Mouse (Mus musculus): ENCODE measurements around the gene Snx32. TPM values are rescaled to one million over a fixed set of nuclear protein-coding genes. Genes with fewer than 3 reads are reported as not detected.
"Not testable (repeated sequence)": the region's sequence is repeated elsewhere in the genome, so short reads cannot be mapped to it uniquely, and the experiment has no call there.

The Snx32 gene
- polyA plus RNA-seq, 1 experiment = 7.8 TPM

GRCm38 (mm10) chr19:5493301-5493721 is 17.0 kb downstream of the Snx32 start:
- H3K4me3 ChIP-seq = not testable (repeated sequence)
- Histone ChIP-seq H3K4me2 (ENCODE audit: low read depth) (peak overlapping the region; percentile 96), H3K36me3 (ENCODE audit: control insufficient read depth, insufficient read depth) (peaks cover 33% of the 10 kb centered on the region)

GRCm38 (mm10) chr19:5492641-5493040 is 17.7 kb downstream of the Snx32 start:
- Histone ChIP-seq H3K36me3 (ENCODE audit: control insufficient read depth, insufficient read depth) (peaks cover 33% of the 10 kb centered on the region), H3K4me2 (ENCODE audit: low read depth) (peak overlapping the region; percentile 96), H3K4me3 (peak overlapping the region; percentile 85), H3K79me2 (ENCODE audit: control insufficient read depth, insufficient read depth) (peaks cover 31% of the 10 kb centered on the region), H3ac (ENCODE audit: control insufficient read depth, insufficient read length) (no peak overlapping the region), H3K27me3 (ENCODE audit: control insufficient read depth, insufficient read depth, insufficient read length) (no peaks in the 10 kb centered on the region)
- TF ChIP-seq POLR2AphosphoS2 (IDR thresholded peaks at IDR 0.05; ENCODE audit: insufficient read length, low read depth) (no peak), MYOG (IDR thresholded peaks at IDR 0.05; ENCODE audit: control insufficient read depth in 1 of 3, insufficient read depth in 1 of 3, insufficient read length in 2 of 3, low read depth in 2 of 3) (no peak), REST (IDR thresholded peaks at IDR 0.05; ENCODE audit: insufficient read depth, insufficient read length) (no peak), USF1 (IDR thresholded peaks at IDR 0.05; ENCODE audit: low read depth) (no peak), TCF3 (IDR thresholded peaks at IDR 0.05; ENCODE audit: insufficient read length, low read depth) (no peak), POLR2A (IDR thresholded peaks at IDR 0.05; ENCODE audit: insufficient read length, low read depth) (no peak), TCF12 (IDR thresholded peaks at IDR 0.05; ENCODE audit: insufficient read depth, poor library complexity, severe bottlenecking) (no peak), E2F4 (IDR thresholded peaks at IDR 0.05; ENCODE audit: insufficient read depth) (no peak), MYOD1 (IDR thresholded peaks at IDR 0.05; ENCODE audit: control insufficient read depth in 1 of 3, insufficient read length in 2 of 3, low read depth in 2 of 3) (no peak), MAX (IDR thresholded peaks at IDR 0.05; ENCODE audit: low read depth) (no peak), CEBPB (IDR thresholded peaks at IDR 0.05; ENCODE audit: insufficient read depth, poor library complexity, severe bottlenecking) (no peak), SRF (IDR thresholded peaks at IDR 0.05; ENCODE audit: control insufficient read depth, insufficient read length, low read depth) (no peak)

More at GRCm38 (mm10) chr19:5493301-5493721, 17.0 kb downstream of the Snx32 start:
- TF ChIP-seq POLR2AphosphoS2 (IDR thresholded peaks at IDR 0.05; ENCODE audit: insufficient read length, low read depth) = peak; percentile 33
- H3ac ChIP-seq (ENCODE audit: control insufficient read depth, insufficient read length); H3K27me3 ChIP-seq (ENCODE audit: control insufficient read depth, insufficient read depth, insufficient read length): not testable (repeated sequence)
- H3K79me2 ChIP-seq (ENCODE audit: control insufficient read depth, insufficient read depth) = peaks cover 31% of the 10 kb centered on the region

- peak overlapping the region; percentile 85 for H3K4me3 ChIP-seq
- no peaks in the 10 kb centered on the region for H3K27me3 ChIP-seq (ENCODE audit: control insufficient read depth, insufficient read depth, insufficient read length)
- TF ChIP-seq POLR2A (IDR thresholded peaks at IDR 0.05; ENCODE audit: insufficient read length, low read depth) = peak; percentile 81
- peak; percentile 43 for TF ChIP-seq SRF (IDR thresholded peaks at IDR 0.05; ENCODE audit: control insufficient read depth, insufficient read length, low read depth)
- TF ChIP-seq MAX (IDR thresholded peaks at IDR 0.05; ENCODE audit: low read depth) = no peak
- peak; percentile 88 for TF ChIP-seq POLR2AphosphoS2 (IDR thresholded peaks at IDR 0.05; ENCODE audit: insufficient read length, low read depth)
- no peak for TF ChIP-seq TCF12 (IDR thresholded peaks at IDR 0.05; ENCODE audit: insufficient read depth, poor library complexity, severe bottlenecking)
- TF ChIP-seq USF1 (IDR thresholded peaks at IDR 0.05; ENCODE audit: low read depth) = peak; percentile 96
- peak in 2 of 3 experiments; percentile 28 to 66 for TF ChIP-seq MYOG (IDR thresholded peaks at IDR 0.05; ENCODE audit: control insufficient read depth in 1 of 3, insufficient read depth in 1 of 3, insufficient read length in 2 of 3, low read depth in 2 of 3)
- TF ChIP-seq MYOD1 (IDR thresholded peaks at IDR 0.05; ENCODE audit: control insufficient read depth in 1 of 3, insufficient read length in 2 of 3, low read depth in 2 of 3) = peak in 2 of 3 experiments; percentile 42 to 66
- no peak for TF ChIP-seq TCF3 (IDR thresholded peaks at IDR 0.05; ENCODE audit: insufficient read length, low read depth)
- TF ChIP-seq CEBPB (IDR thresholded peaks at IDR 0.05; ENCODE audit: insufficient read depth, poor library complexity, severe bottlenecking) = no peak
- peak overlapping the region; percentile 64 for H3ac ChIP-seq (ENCODE audit: control insufficient read depth, insufficient read length)
- H3K79me2 ChIP-seq (ENCODE audit: control insufficient read depth, insufficient read depth) = peaks cover 44% of the 10 kb centered on the region
- H3K4me2 ChIP-seq (ENCODE audit: low read depth) = peak overlapping the region; percentile 96
- peaks cover 31% of the 10 kb centered on the region for H3K36me3 ChIP-seq (ENCODE audit: control insufficient read depth, insufficient read depth)
Measured at GRCm38 (mm10) chr19:5490898-5491708, 19.2 kb downstream of the Snx32 start.

GRCm38 (mm10) chr19:5490313-5490897 is 19.9 kb downstream of the Snx32 start, which contains the start of gene Cfl1:
TSS of gene Cfl1 (plus strand) at chr19:5490455.
- Histone ChIP-seq H3K4me2 (ENCODE audit: low read depth) (peak within 1 kb of the TSS; percentile 98), H3K79me2 (ENCODE audit: control insufficient read depth, insufficient read depth) (peaks cover 46% of the 10 kb centered on the region), H3K36me3 (ENCODE audit: control insufficient read depth, insufficient read depth) (peaks cover 35% of the 10 kb centered on the region), H3K4me3 (peak within 1 kb of the TSS; percentile 85), H3K27me3 (ENCODE audit: control insufficient read depth, insufficient read depth, insufficient read length) (no peaks in the 10 kb centered on the region), H3ac (ENCODE audit: control insufficient read depth, insufficient read length) (peak within 1 kb of the TSS; percentile 64)
- peak in 1 of 3 experiments; percentile 46 for TF ChIP-seq MYOG (IDR thresholded peaks at IDR 0.05; ENCODE audit: control insufficient read depth in 1 of 3, insufficient read depth in 1 of 3, insufficient read length in 2 of 3, low read depth in 2 of 3)
- peak in 1 of 3 experiments; percentile 5 for TF ChIP-seq MYOD1 (IDR thresholded peaks at IDR 0.05; ENCODE audit: control insufficient read depth in 1 of 3, insufficient read length in 2 of 3, low read depth in 2 of 3)
- TF ChIP-seq SRF (IDR thresholded peaks at IDR 0.05; ENCODE audit: control insufficient read depth, insufficient read length, low read depth) = peak; percentile 68
- peak; percentile 74 for TF ChIP-seq POLR2AphosphoS2 (IDR thresholded peaks at IDR 0.05; ENCODE audit: insufficient read length, low read depth)
- no peak for TF ChIP-seq USF1 (IDR thresholded peaks at IDR 0.05; ENCODE audit: low read depth)
- TF ChIP-seq POLR2A (IDR thresholded peaks at IDR 0.05; ENCODE audit: insufficient read length, low read depth) = peak; percentile 91

- H3K4me2 ChIP-seq (ENCODE audit: low read depth) = peak overlapping the region; percentile 98
- peaks cover 35% of the 10 kb centered on the region for H3K36me3 ChIP-seq (ENCODE audit: control insufficient read depth, insufficient read depth)
- H3K27me3 ChIP-seq (ENCODE audit: control insufficient read depth, insufficient read depth, insufficient read length); H3ac ChIP-seq (ENCODE audit: control insufficient read depth, insufficient read length): not testable (repeated sequence)
- peak overlapping the region; percentile 85 for H3K4me3 ChIP-seq
- peaks cover 46% of the 10 kb centered on the region for H3K79me2 ChIP-seq (ENCODE audit: control insufficient read depth, insufficient read depth)
Measured at GRCm38 (mm10) chr19:5489721-5490120, 20.6 kb downstream of the Snx32 start.
